Mouse (Mus musculus) liver, embryonic 15.5 days (tissue): ENCODE data around the gene Il12b. TPM values are rescaled to one million over a fixed set of nuclear protein-coding genes. Genes with fewer than 3 reads are reported as not detected.

ENCODE experiments used
- ATAC-seq: fragments of 200-750 bp; cut with Nextera tagmentation; 2 replicates; pipeline ENCODE4 v1.8.0; 2017; ENCODE audit warnings: moderate number of reproducible peaks, mild to moderate bottlenecking, moderate library complexity; ENCODE audit not compliant: insufficient read depth
- H3K27ac ChIP-seq: fragments of 300-500 bp; sonication (generic); replicated peaks from 2 replicates; pipeline ENCODE4 v1.5.1; 2015; ENCODE audit warnings: mild to moderate bottlenecking, inconsistent platforms
- H3K27me3 ChIP-seq: fragments of 300-500 bp; sonication (generic); 2 replicates; pipeline ENCODE4 v1.6.1; 2015; ENCODE audit warnings: mild to moderate bottlenecking, inconsistent platforms
- H3K36me3 ChIP-seq: fragments of 300-500 bp; sonication (generic); replicated peaks from 2 replicates; pipeline ENCODE4 v1.6.1; 2015; ENCODE audit warnings: moderate library complexity, mild to moderate bottlenecking, inconsistent platforms
- H3K4me1 ChIP-seq: fragments of 300-500 bp; sonication (generic); replicated peaks from 2 replicates; pipeline ENCODE4 v1.6.1; 2015; ENCODE audit warnings: inconsistent platforms
- H3K4me2 ChIP-seq: fragments of 300-500 bp; sonication (generic); 2 replicates; pipeline ENCODE4 v1.6.1; 2015; ENCODE audit warnings: moderate library complexity, mild to moderate bottlenecking, inconsistent platforms
- H3K4me3 ChIP-seq: fragments of 300-500 bp; sonication (generic); replicated peaks from 2 replicates; pipeline ENCODE4 v1.5.1; 2015; ENCODE audit warnings: mild to moderate bottlenecking, inconsistent platforms
- H3K9ac ChIP-seq: fragments of 300-500 bp; sonication (generic); 2 replicates; pipeline ENCODE4 v1.6.1; 2015; ENCODE audit warnings: moderate library complexity, mild to moderate bottlenecking, inconsistent platforms
- H3K9me3 ChIP-seq: fragments of 300-500 bp; sonication (generic); replicated peaks from 2 replicates; pipeline ENCODE4 v1.6.1; 2016; ENCODE audit warnings: inconsistent platforms
- WGBS: fragments of 180-500 bp; shearing (Covaris S2); methylation state at CpG from one replicate; pipeline ENCODE4 v1.1.7; 2015; ENCODE audit warnings: mixed read lengths; ENCODE audit not compliant: insufficient replicate concordance; 5-methylcytosine and 5-hydroxymethylcytosine counted together
- polyA plus RNA-seq: library from polyadenylated mRNA; unstranded; fragments of >200 nt; fragmentation: Nextera tagmentation; extraction: Ambion mirVana; gene quantifications from 2 replicates; pipeline ENCODE4 v1.2.1, GENCODE M21; 2015

The Il12b gene
- polyA plus RNA-seq, 1 experiment from 2014 or later: not detected

GRCm38 (mm10) chr11:44393101-44393810, 6.6 kb upstream of the Il12b start:
- Histone ChIP-seq H3K4me1 (0 out of 2 replicates have a peak, but pooled peaks cover 6% of the 10 kb centered on the region), H3K36me3 (no peaks in the 10 kb centered on the region), H3K4me2 (no peak overlapping the region), H3K4me3 (no peak overlapping the region), H3K27me3 (no peaks in the 10 kb centered on the region), H3K27ac (no peak overlapping the region), H3K9me3 (no peaks in the 10 kb centered on the region), H3K9ac (no peak overlapping the region)
- no peak for ATAC-seq
- WGBS: 58% methylated on average over 8 of the region's 8 CpGs

- no peak overlapping the region for H3K27ac ChIP-seq
- 41% methylated on average over 4 of the region's 4 CpGs for WGBS
- no peaks in the 10 kb centered on the region for H3K9me3 ChIP-seq
- ATAC-seq: no peak
- H3K4me1 ChIP-seq: 0 out of 2 replicates have a peak, but pooled peaks cover 6% of the 10 kb centered on the region
- H3K4me2 ChIP-seq: no peak overlapping the region
- H3K27me3 ChIP-seq: peaks cover 8% of the 10 kb centered on the region; the same call in 1 of the 2 replicates
- no peak overlapping the region for H3K9ac ChIP-seq
- no peak overlapping the region for H3K4me3 ChIP-seq
- H3K36me3 ChIP-seq: no peaks in the 10 kb centered on the region
Observed at GRCm38 (mm10) chr11:44395401-44395800, 4.5 kb upstream of the Il12b start.

- Histone ChIP-seq H3K27me3 (peaks cover 14% of the 10 kb centered on the region; the same call in 1 of the 2 replicates), H3K4me1 (0 out of 2 replicates have a peak, but pooled peaks cover 6% of the 10 kb centered on the region), H3K27ac (no peak overlapping the region), H3K4me3 (no peak overlapping the region), H3K9me3 (no peaks in the 10 kb centered on the region), H3K4me2 (no peak overlapping the region), H3K36me3 (no peaks in the 10 kb centered on the region), H3K9ac (no peak overlapping the region)
- WGBS: 49% methylated on average over 3 of the region's 3 CpGs
- no peak for ATAC-seq
Observed at GRCm38 (mm10) chr11:44397551-44397950, 2.3 kb upstream of the Il12b start.

- H3K9me3 ChIP-seq: no peaks in the 10 kb centered on the region
- 73% methylated on average over 6 of the region's 6 CpGs for WGBS
- no peak overlapping the region for H3K4me3 ChIP-seq
- H3K27ac ChIP-seq: no peak overlapping the region
- peaks cover 14% of the 10 kb centered on the region; the same call in 1 of the 2 replicates for H3K27me3 ChIP-seq
- no peaks in the 10 kb centered on the region for H3K36me3 ChIP-seq
- no peak overlapping the region; the same call in 1 of the 2 replicates for H3K4me2 ChIP-seq
- H3K9ac ChIP-seq: no peak overlapping the region
- 0 out of 2 replicates have a peak, but pooled peaks cover 6% of the 10 kb centered on the region for H3K4me1 ChIP-seq
- no peak for ATAC-seq
Observed at GRCm38 (mm10) chr11:44398356-44398755, 1.5 kb upstream of the Il12b start.

GRCm38 (mm10) chr11:44398782-44399225, 1.1 kb upstream of the Il12b start:
- whole genome bisulfite sequencing: 4% methylated on average over 20 of the region's 20 CpGs
- peak overlapping the region; percentile 52 for H3K4me2 ChIP-seq
- ATAC-seq: no peak; the same call in 1 of the 2 replicates
- H3K36me3 ChIP-seq: no peaks in the 10 kb centered on the region
- 0 out of 2 replicates have a peak, but pooled peaks cover 6% of the 10 kb centered on the region for H3K4me1 ChIP-seq
- no peak overlapping the region for H3K27ac ChIP-seq
- H3K9ac ChIP-seq: no peak overlapping the region
- H3K4me3 ChIP-seq: no peak overlapping the region
- peaks cover 14% of the 10 kb centered on the region; the same call in 1 of the 2 replicates for H3K27me3 ChIP-seq
- H3K9me3 ChIP-seq: no peaks in the 10 kb centered on the region

- Histone ChIP-seq H3K9ac (no peak overlapping the region), H3K27ac (no peak overlapping the region), H3K27me3 (peaks cover 14% of the 10 kb centered on the region; the same call in 1 of the 2 replicates), H3K4me2 (no peak overlapping the region), H3K36me3 (no peaks in the 10 kb centered on the region), H3K9me3 (no peaks in the 10 kb centered on the region), H3K4me1 (no peaks in the 10 kb centered on the region), H3K4me3 (no peak overlapping the region)
- no peak for ATAC-seq
- WGBS: 42% methylated on average over 5 of the region's 5 CpGs
Observed at GRCm38 (mm10) chr11:44401635-44402548, 2.0 kb downstream of the Il12b start.

- Histone ChIP-seq H3K4me3 (no peak overlapping the region), H3K9me3 (no peaks in the 10 kb centered on the region), H3K36me3 (no peaks in the 10 kb centered on the region), H3K27ac (no peak overlapping the region), H3K4me2 (no peak overlapping the region), H3K4me1 (no peaks in the 10 kb centered on the region), H3K27me3 (peaks cover 7% of the 10 kb centered on the region; the same call in 1 of the 2 replicates), H3K9ac (no peak overlapping the region)
- no peak for ATAC-seq
- WGBS: 61% methylated on average over 4 of the region's 4 CpGs
Observed at GRCm38 (mm10) chr11:44405113-44405512, 5.2 kb downstream of the Il12b start.

- no peaks in the 10 kb centered on the region for H3K9me3 ChIP-seq
- WGBS: 13% methylated on average over 1 of the region's 1 CpGs
- H3K4me2 ChIP-seq: no peak overlapping the region
- H3K4me3 ChIP-seq: no peak overlapping the region
- H3K9ac ChIP-seq: no peak overlapping the region
- no peak overlapping the region for H3K27ac ChIP-seq
- 0 out of 2 replicates have a peak, but pooled peaks cover 1% of the 10 kb centered on the region for H3K27me3 ChIP-seq
- H3K36me3 ChIP-seq: no peaks in the 10 kb centered on the region
- no peak for ATAC-seq
- no peaks in the 10 kb centered on the region for H3K4me1 ChIP-seq
Observed at GRCm38 (mm10) chr11:44405961-44406360, 6.1 kb downstream of the Il12b start.

GRCm38 (mm10) chr11:44406457-44406856, 6.6 kb downstream of the Il12b start:
- Histone ChIP-seq H3K4me1 (no peaks in the 10 kb centered on the region), H3K4me3 (no peak overlapping the region), H3K27me3 (no peaks in the 10 kb centered on the region), H3K9ac (no peak overlapping the region), H3K4me2 (no peak overlapping the region), H3K27ac (no peak overlapping the region), H3K9me3 (no peaks in the 10 kb centered on the region), H3K36me3 (no peaks in the 10 kb centered on the region)
- WGBS: 60% methylated on average over 5 of the region's 5 CpGs
- ATAC-seq: no peak

GRCm38 (mm10) chr11:44408626-44409025, 8.8 kb downstream of the Il12b start:
- Histone ChIP-seq H3K27ac (no peak overlapping the region), H3K36me3 (no peaks in the 10 kb centered on the region), H3K27me3 (no peaks in the 10 kb centered on the region), H3K4me3 (no peak overlapping the region), H3K4me2 (no peak overlapping the region), H3K9me3 (no peaks in the 10 kb centered on the region), H3K4me1 (no peaks in the 10 kb centered on the region), H3K9ac (no peak overlapping the region)
- 48% methylated on average over 5 of the region's 5 CpGs for WGBS
- ATAC-seq: no peak

GRCm38 (mm10) chr11:44410413-44410812, 10.6 kb downstream of the Il12b start:
- Histone ChIP-seq H3K9ac (no peak overlapping the region), H3K36me3 (no peaks in the 10 kb centered on the region), H3K27me3 (no peaks in the 10 kb centered on the region), H3K27ac (no peak overlapping the region), H3K4me2 (no peak overlapping the region), H3K4me3 (no peak overlapping the region), H3K9me3 (no peaks in the 10 kb centered on the region), H3K4me1 (no peaks in the 10 kb centered on the region)
- 26% methylated on average over 3 of the region's 3 CpGs for WGBS
- ATAC-seq: no peak
